Mouse (Mus musculus) MEL (cell line): ENCODE data around the gene Adam1b. TPM values are rescaled to one million over a fixed set of nuclear protein-coding genes. Genes with fewer than 3 reads are reported as not detected.

Experiments
- DNase-seq: peaks from one replicate; pipeline ENCODE4 v3.0.0; 2011; ENCODE audit warnings: low read depth, low spot score
- H3K27ac ChIP-seq: 2 replicates; pipeline ENCODE4 v1.5.1; 2012; ENCODE audit warnings: low read depth, mild to moderate bottlenecking, control low read depth, low read length, moderate library complexity; ENCODE audit not compliant: control insufficient read depth
- H3K27me3 ChIP-seq, 2 experiments: fragments of 150-350 bp in 1 of 2; sonication (generic) in 1 of 2; 2 replicates each; pipeline ENCODE4 v1.6.1; 2012; ENCODE audit warnings: low read length in 2 of 2, mild to moderate bottlenecking in 2 of 2, improper control_type of control experiment in 1 of 2, moderate library complexity in 1 of 2; ENCODE audit not compliant: insufficient read depth in 2 of 2, control insufficient read depth in 1 of 2
- H3K36me3 ChIP-seq, 2 experiments: 2 replicates each; pipeline ENCODE4 v1.6.1; 2012 to 2014; ENCODE audit warnings: low read length in 2 of 2, improper control_type of control experiment in 1 of 2, inconsistent platforms in 1 of 2, mild to moderate bottlenecking in 1 of 2; ENCODE audit not compliant: insufficient read depth in 2 of 2, control insufficient read depth in 1 of 2
- H3K4me1 ChIP-seq, 2 experiments: fragments of 150-350 bp in 1 of 2; sonication (generic) in 1 of 2; 2 replicates each; pipeline ENCODE4 v1.6.1; 2012; ENCODE audit warnings: low read length in 2 of 2, improper control_type of control experiment in 1 of 2, mild to moderate bottlenecking in 1 of 2; ENCODE audit not compliant: insufficient read depth in 2 of 2, control insufficient read depth in 1 of 2
- H3K4me3 ChIP-seq, 2 experiments: fragments of 150-350 bp in 1 of 2; sonication (generic) in 1 of 2; 2 replicates each; pipeline ENCODE4 v1.5.1; 2012; ENCODE audit warnings: low read depth in 2 of 2, low read length in 2 of 2, mild to moderate bottlenecking in 2 of 2, moderate library complexity in 2 of 2, control low read depth in 1 of 2, improper control_type of control experiment in 1 of 2; ENCODE audit not compliant: control insufficient read depth in 1 of 2, insufficient read depth in 1 of 2
- H3K79me2 ChIP-seq: 2 replicates; pipeline ENCODE4 v1.6.1; 2012; ENCODE audit warnings: mild to moderate bottlenecking, low read length, moderate library complexity; ENCODE audit not compliant: control insufficient read depth, poor library complexity, insufficient read depth
- H3K9ac ChIP-seq: 2 replicates; pipeline ENCODE4 v1.6.1; 2012; ENCODE audit warnings: low read depth, mild to moderate bottlenecking, control low read depth, low read length, moderate library complexity; ENCODE audit not compliant: control insufficient read depth, poor library complexity, severe bottlenecking
- H3K9me3 ChIP-seq: fragments of 150-350 bp; sonication (generic); replicated peaks from 2 replicates; pipeline ENCODE4 v1.6.1; 2012; ENCODE audit warnings: mild to moderate bottlenecking, low read length, improper control_type of control experiment, moderate library complexity; ENCODE audit not compliant: insufficient read depth
- BHLHE40 ChIP-seq: IDR thresholded peaks from 2 replicates; pipeline ENCODE4 v1.6.1; 2012; ENCODE audit warnings: low read depth, mild to moderate bottlenecking, inconsistent platforms, low read length, improper control_type of control experiment, borderline replicate concordance
- CHD1 ChIP-seq: IDR thresholded peaks from 2 replicates; pipeline ENCODE4 v1.6.1; 2012; ENCODE audit warnings: low read depth, mild to moderate bottlenecking, inconsistent platforms, low read length, improper control_type of control experiment
- CHD2 ChIP-seq: IDR thresholded peaks from 2 replicates; pipeline ENCODE4 v1.6.1; 2011; ENCODE audit warnings: low read length, improper control_type of control experiment
- CTCF ChIP-seq, 3 experiments: IDR thresholded peaks in 2 of 3; conservative IDR thresholded peaks in 1 of 3; 2 replicates each; pipeline ENCODE4 v1.5.1; 2011 to 2012; ENCODE audit warnings: low read length in 3 of 3, low read depth in 2 of 3, mild to moderate bottlenecking in 2 of 3, improper control_type of control experiment in 1 of 3, inconsistent platforms in 1 of 3, mixed read lengths in 1 of 3, moderate library complexity in 1 of 3; ENCODE audit not compliant: control insufficient read depth in 1 of 3, insufficient read depth in 1 of 3, poor library complexity in 1 of 3, severe bottlenecking in 1 of 3
- E2F4 ChIP-seq: IDR thresholded peaks from 2 replicates; pipeline ENCODE4 v1.6.1; 2011; ENCODE audit warnings: low read depth, low read length, improper control_type of control experiment, borderline replicate concordance
- ELF1 ChIP-seq: IDR thresholded peaks from 2 replicates; pipeline ENCODE4 v1.6.1; 2014; ENCODE audit warnings: low read depth, mild to moderate bottlenecking, inconsistent platforms, low read length, improper control_type of control experiment, moderate library complexity
- EP300 ChIP-seq, 2 experiments: IDR thresholded peaks; 2 replicates each; pipeline ENCODE4 v1.6.1; 2011; ENCODE audit warnings: improper control_type of control experiment in 2 of 2, low read length in 2 of 2, low read depth in 1 of 2, mild to moderate bottlenecking in 1 of 2
- ETS1 ChIP-seq: IDR thresholded peaks from 2 replicates; pipeline ENCODE4 v1.6.1; 2012; ENCODE audit warnings: low read depth, mild to moderate bottlenecking, inconsistent platforms, low read length, improper control_type of control experiment, moderate library complexity
- GABPA ChIP-seq: IDR thresholded peaks from 2 replicates; pipeline ENCODE4 v1.6.1; 2012; ENCODE audit warnings: low read depth, mild to moderate bottlenecking, inconsistent platforms, low read length, improper control_type of control experiment, moderate library complexity
- GATA1 ChIP-seq: IDR thresholded peaks from 2 replicates; pipeline ENCODE4 v1.6.1; 2011; ENCODE audit warnings: low read depth, low read length, improper control_type of control experiment
- HCFC1 ChIP-seq: IDR thresholded peaks from 2 replicates; pipeline ENCODE4 v1.6.1; 2012; ENCODE audit warnings: low read depth, mild to moderate bottlenecking, inconsistent platforms, low read length, improper control_type of control experiment, moderate library complexity
- JUND ChIP-seq: IDR thresholded peaks from 2 replicates; pipeline ENCODE4 v1.6.1; 2011; ENCODE audit warnings: low read depth, mild to moderate bottlenecking, improper control_type of control experiment, low read length
- KAT2A ChIP-seq: conservative IDR thresholded peaks from 2 replicates; pipeline ENCODE4 v1.6.1; 2012; ENCODE audit warnings: low read depth, low read length, improper control_type of control experiment, inconsistent platforms
- MAFK ChIP-seq: IDR thresholded peaks from 2 replicates; pipeline ENCODE4 v1.6.1; 2011; ENCODE audit warnings: low read depth, mild to moderate bottlenecking, low read length, improper control_type of control experiment, borderline replicate concordance
- MAX ChIP-seq: IDR thresholded peaks from 2 replicates; pipeline ENCODE4 v1.6.1; 2011; ENCODE audit warnings: low read length, improper control_type of control experiment
- MAZ ChIP-seq: IDR thresholded peaks from 2 replicates; pipeline ENCODE4 v1.6.1; 2012; ENCODE audit warnings: low read depth, mild to moderate bottlenecking, inconsistent platforms, low read length, improper control_type of control experiment
- MEF2A ChIP-seq: IDR thresholded peaks from 2 replicates; pipeline ENCODE4 v1.6.1; 2014; ENCODE audit warnings: low read depth, mild to moderate bottlenecking, inconsistent platforms, low read length, improper control_type of control experiment; ENCODE audit not compliant: poor library complexity, insufficient replicate concordance, severe bottlenecking; ENCODE audit errors: extremely low read depth
- MXI1 ChIP-seq: IDR thresholded peaks from 2 replicates; pipeline ENCODE4 v1.6.1; 2011; ENCODE audit warnings: mild to moderate bottlenecking, low read depth, low read length, improper control_type of control experiment
- MYB ChIP-seq: IDR thresholded peaks from 2 replicates; pipeline ENCODE4 v1.6.1; 2011; ENCODE audit warnings: mild to moderate bottlenecking, low read depth, low read length, improper control_type of control experiment
- MYC ChIP-seq: IDR thresholded peaks from 2 replicates; pipeline ENCODE4 v1.6.1; 2011; ENCODE audit warnings: low read depth, mild to moderate bottlenecking, low read length, improper control_type of control experiment, moderate library complexity
- NELFE ChIP-seq: IDR thresholded peaks from 2 replicates; pipeline ENCODE4 v1.6.1; 2011; ENCODE audit warnings: low read depth, low read length, improper control_type of control experiment
- NRF1 ChIP-seq: IDR thresholded peaks from 2 replicates; pipeline ENCODE4 v1.6.1; 2014; ENCODE audit warnings: low read depth, mild to moderate bottlenecking, inconsistent platforms, low read length, improper control_type of control experiment, moderate library complexity; ENCODE audit not compliant: poor library complexity, insufficient read depth, severe bottlenecking
- POLR2A ChIP-seq, 2 experiments: IDR thresholded peaks; 2 replicates each; pipeline ENCODE4 v1.6.1; 2011 to 2012; ENCODE audit warnings: low read length in 2 of 2, mild to moderate bottlenecking in 2 of 2, control low read depth in 1 of 2, improper control_type of control experiment in 1 of 2, low read depth in 1 of 2, moderate library complexity in 1 of 2; ENCODE audit not compliant: control insufficient read depth in 1 of 2, insufficient read depth in 1 of 2, poor library complexity in 1 of 2
- POLR2AphosphoS2 ChIP-seq: IDR thresholded peaks from 2 replicates; pipeline ENCODE4 v1.6.1; 2011; ENCODE audit warnings: low read length, improper control_type of control experiment
- POLR2AphosphoS5 ChIP-seq: IDR thresholded peaks from 2 replicates; pipeline ENCODE4 v1.6.1; 2012; ENCODE audit warnings: low read depth, borderline replicate concordance, mild to moderate bottlenecking, inconsistent platforms, low read length, moderate library complexity, mixed read lengths
- RAD21 ChIP-seq: IDR thresholded peaks from 2 replicates; pipeline ENCODE4 v1.6.1; 2011; ENCODE audit warnings: mild to moderate bottlenecking, low read depth, low read length, improper control_type of control experiment
- SIN3A ChIP-seq: IDR thresholded peaks from 2 replicates; pipeline ENCODE4 v1.6.1; 2012; ENCODE audit warnings: low read length, improper control_type of control experiment, inconsistent platforms
- SMC3 ChIP-seq: IDR thresholded peaks from 2 replicates; pipeline ENCODE4 v1.6.1; 2011; ENCODE audit warnings: low read depth, low read length, improper control_type of control experiment
- TAL1 ChIP-seq: IDR thresholded peaks from 2 replicates; pipeline ENCODE4 v1.6.1; 2012; ENCODE audit warnings: mild to moderate bottlenecking, inconsistent platforms, low read length, moderate library complexity, mixed read lengths
- TBP ChIP-seq: IDR thresholded peaks from 2 replicates; pipeline ENCODE4 v1.8.0; 2011; ENCODE audit warnings: low read depth, low read length, improper control_type of control experiment
- TCF12 ChIP-seq: IDR thresholded peaks from 2 replicates; pipeline ENCODE4 v1.6.1; 2014; ENCODE audit warnings: low read depth, mild to moderate bottlenecking, inconsistent platforms, low read length, improper control_type of control experiment, moderate library complexity
- UBTF ChIP-seq: IDR thresholded peaks from 2 replicates; pipeline ENCODE4 v1.6.1; 2012; ENCODE audit warnings: low read depth, mild to moderate bottlenecking, inconsistent platforms, low read length, improper control_type of control experiment, moderate library complexity, borderline replicate concordance; ENCODE audit not compliant: insufficient read depth
- USF1 ChIP-seq: IDR thresholded peaks from 2 replicates; pipeline ENCODE4 v1.6.1; 2014; ENCODE audit warnings: low read depth, mild to moderate bottlenecking, inconsistent platforms, low read length, improper control_type of control experiment, moderate library complexity
- USF2 ChIP-seq, 2 experiments: IDR thresholded peaks; 2 replicates each; pipeline ENCODE4 v1.6.1; 2011 to 2012; ENCODE audit warnings: improper control_type of control experiment in 2 of 2, low read length in 2 of 2, borderline replicate concordance in 1 of 2, inconsistent platforms in 1 of 2, low read depth in 1 of 2, mild to moderate bottlenecking in 1 of 2; ENCODE audit not compliant: insufficient read depth in 1 of 2
- ZC3H11A ChIP-seq: IDR thresholded peaks from 2 replicates; pipeline ENCODE4 v1.6.1; 2012; ENCODE audit warnings: low read depth, mild to moderate bottlenecking, inconsistent platforms, low read length, improper control_type of control experiment
- ZKSCAN1 ChIP-seq: IDR thresholded peaks from 2 replicates; pipeline ENCODE4 v1.6.1; 2012; ENCODE audit warnings: low read depth, mild to moderate bottlenecking, inconsistent platforms, low read length, improper control_type of control experiment, moderate library complexity
- ZMIZ1 ChIP-seq: IDR thresholded peaks from 2 replicates; pipeline ENCODE4 v1.6.1; 2012; ENCODE audit warnings: low read depth, mild to moderate bottlenecking, inconsistent platforms, low read length, improper control_type of control experiment, moderate library complexity
- ZNF384 ChIP-seq: IDR thresholded peaks from 2 replicates; pipeline ENCODE4 v1.6.1; 2012; ENCODE audit warnings: low read depth, mild to moderate bottlenecking, inconsistent platforms, low read length, improper control_type of control experiment
- polyA plus RNA-seq, 2 experiments: library from polyadenylated mRNA; stranded (reverse) in 1 of 2; unstranded in 1 of 2; fragments of >175 nt in 1 of 2; fragments of >200 nt in 1 of 2; gene quantifications; 2 replicates each; pipeline versions ENCODE4 v1.2.1 to v1.2.4; 2012; ENCODE audit warnings: low replicate concordance in 2 of 2, low read depth in 1 of 2; ENCODE audit not compliant: insufficient read length in 2 of 2, insufficient read depth in 1 of 2, missing spikeins in 1 of 2
- total RNA-seq: library from RNA; depleted of rRNA; stranded (reverse); fragments of 300-350 nt; gene quantifications from 2 replicates; pipeline ENCODE4 v1.2.3, GENCODE M21; 2012

Adam1b gene
- total and polyA plus RNA-seq, 3 experiments = 0.06 TPM; not detected in 2

DNA sequence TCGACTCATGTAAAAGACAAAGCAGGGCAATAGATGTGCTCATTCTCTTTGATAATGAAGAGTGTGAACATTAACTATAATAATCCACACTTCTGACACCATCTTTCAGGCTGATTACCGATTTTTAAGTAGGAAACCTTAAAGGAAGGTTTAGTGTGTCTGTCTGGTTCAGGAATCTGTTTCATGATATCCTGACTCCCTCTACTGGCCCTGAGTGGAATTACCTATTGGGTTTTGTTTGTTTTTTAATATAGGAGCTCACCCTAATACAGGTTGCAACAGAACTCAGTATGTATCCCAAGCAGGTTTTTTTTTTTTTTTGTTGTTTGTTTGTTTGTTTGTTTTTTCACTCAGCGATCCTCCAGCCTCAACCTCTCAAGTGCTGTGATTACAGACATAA, 25.6 kb downstream of the Adam1b start:
- H3K9me3 ChIP-seq = no peaks in the 10 kb centered on the region
- DNase-seq = peak; percentile 82
- peaks cover 10 to 11% of the 10 kb centered on the region in 2 experiments for H3K4me1 ChIP-seq
- H3K4me3 ChIP-seq = no peak overlapping the region
- H3K27ac ChIP-seq = no peak overlapping the region
- peaks cover 0 to 14% of the 10 kb centered on the region in 2 experiments; a peak in 2 of 4 replicates for H3K36me3 ChIP-seq
- H3K9ac ChIP-seq = no peak overlapping the region
- H3K79me2 ChIP-seq = no peaks in the 10 kb centered on the region
- no peak for TF ChIP-seq ETS1
- no peak for TF ChIP-seq NELFE
- TF ChIP-seq KAT2A = no peak
- TF ChIP-seq POLR2AphosphoS5 = no peak
- TF ChIP-seq HCFC1 = no peak
- TF ChIP-seq ZC3H11A = peak; percentile 95
- TF ChIP-seq MAX = no peak
- TF ChIP-seq BHLHE40 = no peak
- no peak; the same call in 1 of the 2 replicates for TF ChIP-seq USF1
- TF ChIP-seq ZKSCAN1 = no peak
- no peak for TF ChIP-seq MEF2A
- TF ChIP-seq TAL1 = no peak
- TF ChIP-seq MAZ = no peak
- no peak for TF ChIP-seq TBP
- TF ChIP-seq SMC3 = peak; percentile 89
- no peak for TF ChIP-seq ZMIZ1
- TF ChIP-seq GATA1 = no peak
- peak; percentile 72 for TF ChIP-seq SIN3A
- no peak for TF ChIP-seq GABPA
- 0 out of 2 replicates have a peak, but pooled peaks have one; percentile 15 for TF ChIP-seq JUND
- TF ChIP-seq TCF12 = no peak
- TF ChIP-seq CTCF (IDR thresholded peaks at IDR 0.05 in 2 of 3, conservative IDR thresholded peaks at IDR 0.05 in 1 of 3; ENCODE audit: control insufficient read depth in 1 of 3, insufficient read depth in 1 of 3, low read depth in 2 of 3, low read length in 3 of 3, poor library complexity in 1 of 3, severe bottlenecking in 1 of 3) = peak in 2 of 3 experiments; percentile 80 to 95; a peak in 4 of 6 replicates
- no peak for TF ChIP-seq ELF1
- TF ChIP-seq MYC = 0 out of 2 replicates have a peak, but pooled peaks have one; percentile 36
- no peak for TF ChIP-seq NRF1
- TF ChIP-seq POLR2AphosphoS2 = no peak
- TF ChIP-seq CHD1 = no peak
- TF ChIP-seq UBTF = no peak
- no peak for TF ChIP-seq POLR2A (IDR thresholded peaks at IDR 0.05; ENCODE audit: control insufficient read depth in 1 of 2, insufficient read depth in 1 of 2, low read depth in 1 of 2, low read length in 2 of 2, poor library complexity in 1 of 2)
- peak; percentile 99 for TF ChIP-seq RAD21
- no peak for TF ChIP-seq MYB
- no peak for TF ChIP-seq MAFK
- TF ChIP-seq USF2 (IDR thresholded peaks at IDR 0.05; ENCODE audit: borderline replicate concordance in 1 of 2, insufficient read depth in 1 of 2, low read depth in 1 of 2, low read length in 2 of 2) = no peak
- TF ChIP-seq CHD2 = no peak
- no peak for TF ChIP-seq EP300 (IDR thresholded peaks at IDR 0.05; ENCODE audit: low read depth in 1 of 2, low read length in 2 of 2)
- no peak for TF ChIP-seq E2F4
- no peak for TF ChIP-seq MXI1
- TF ChIP-seq ZNF384 = peak; percentile 62
- no peaks in the 10 kb centered on the region for H3K27me3 ChIP-seq
